Mouse (Mus musculus) cerebellum, adult 2 months (tissue): ENCODE results near the gene Tmem132c.

Experiments
- CTCF ChIP-seq: fragments of 200-500 bp; IDR thresholded peaks from 2 replicates; pipeline ENCODE4 v1.5.1; 2011; ENCODE audit warnings: low read depth, mild to moderate bottlenecking, control low read depth, low read length, moderate library complexity, borderline replicate concordance; ENCODE audit not compliant: insufficient read depth
- POLR2A ChIP-seq: fragments of 200-500 bp; IDR thresholded peaks from 2 replicates; pipeline ENCODE4 v1.6.1; 2011; ENCODE audit warnings: low read length, control low read depth, borderline replicate concordance; ENCODE audit not compliant: insufficient read depth

DNA sequence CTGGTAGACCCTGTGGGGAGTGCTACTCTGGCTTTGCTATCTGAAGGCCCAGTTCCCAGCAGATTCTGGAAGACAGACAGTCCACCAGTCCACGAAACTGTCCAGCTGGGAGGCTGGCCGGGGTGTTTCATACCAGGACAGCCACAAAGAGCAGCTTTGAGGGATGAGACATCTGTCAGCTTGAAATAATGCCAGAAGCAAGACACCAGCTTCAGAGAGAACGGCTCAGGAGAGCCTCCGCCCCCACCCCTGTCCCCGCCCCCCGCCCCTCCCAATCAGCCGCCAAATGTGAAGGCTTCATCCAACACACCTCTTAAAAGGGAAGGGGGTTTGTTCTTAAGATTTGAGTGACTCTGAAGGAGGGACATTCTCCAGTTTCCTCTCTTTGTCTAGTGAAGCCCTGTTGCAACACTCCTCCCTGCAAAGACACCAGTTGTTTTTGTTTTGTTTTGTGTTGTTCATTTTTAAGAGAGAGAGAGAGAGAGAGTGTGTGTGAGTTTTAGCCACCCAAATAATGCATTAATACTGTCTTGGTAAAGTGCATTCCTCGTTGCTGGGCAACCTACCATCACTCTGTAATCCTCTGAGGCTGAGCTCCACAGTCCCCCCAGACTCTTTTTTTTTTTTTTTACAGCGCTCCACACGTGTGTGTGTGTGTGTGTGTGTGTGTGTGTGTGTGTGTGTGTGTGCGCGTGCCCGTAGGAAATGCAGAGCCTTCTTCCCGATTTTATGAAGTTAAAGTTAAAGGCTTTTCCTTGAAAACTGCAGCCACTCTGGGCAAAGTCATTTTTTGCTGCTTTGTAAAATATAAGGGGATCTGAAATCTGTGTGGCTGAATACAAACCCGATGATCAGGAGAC, 94.7 kb downstream of the Tmem132c start:
- TF ChIP-seq CTCF (no peak), POLR2A (no peak)
